Mouse (Mus musculus) kidney, postnatal 4 days (tissue): ENCODE results near the gene Pank4.

Source experiments
- DNase-seq, 2 experiments: peaks; one replicate each; pipeline ENCODE4 v3.0.0; 2021; ENCODE audit warnings: mixed read lengths in 2 of 2

The Pank4 gene

DNA sequence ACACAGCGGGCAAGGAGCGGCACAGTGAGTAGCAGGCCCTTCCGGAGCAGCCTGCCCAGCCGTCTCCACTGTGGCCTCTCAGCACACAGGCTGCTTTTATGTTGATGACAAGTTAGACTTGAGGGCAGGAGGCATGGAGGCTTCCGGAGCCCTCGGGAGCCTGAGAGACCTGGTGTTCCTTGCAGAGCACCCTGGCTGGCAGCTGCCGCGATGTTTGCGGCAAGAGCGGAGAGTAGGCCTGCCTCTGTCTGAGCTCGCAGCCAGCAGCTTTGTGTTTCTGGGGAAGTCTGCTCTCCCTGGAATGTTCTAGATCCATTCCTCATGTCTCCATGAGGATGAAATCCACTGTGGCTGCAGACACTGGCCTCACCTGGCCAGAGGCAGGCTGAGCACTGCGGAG lies 8.6 kb downstream of the Pank4 start:
- no peak for DNase-seq

DNA sequence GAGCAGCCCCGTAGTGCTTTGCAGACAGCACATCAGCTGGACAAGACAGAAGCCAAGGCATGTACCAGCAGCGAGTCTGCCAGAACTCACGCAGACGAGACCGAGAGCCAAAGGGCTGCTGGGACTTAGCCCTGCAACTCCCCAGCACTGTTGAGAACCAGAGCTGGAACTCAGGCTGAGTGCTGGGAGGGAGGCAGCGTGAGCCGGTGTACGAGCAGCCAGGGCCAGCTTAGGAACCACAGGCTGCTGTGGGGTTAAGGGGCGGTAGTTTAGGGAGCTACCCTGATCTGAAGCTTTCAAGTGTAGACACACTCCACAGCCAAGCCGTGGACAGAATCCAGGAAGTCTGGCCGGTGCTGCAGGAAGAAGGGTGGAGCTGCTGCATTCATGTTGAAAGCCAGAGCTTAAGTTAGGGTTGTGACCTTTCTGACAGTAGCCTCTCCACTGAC lies 10.3 kb downstream of the Pank4 start:
- DNase-seq, result no peak

DNA sequence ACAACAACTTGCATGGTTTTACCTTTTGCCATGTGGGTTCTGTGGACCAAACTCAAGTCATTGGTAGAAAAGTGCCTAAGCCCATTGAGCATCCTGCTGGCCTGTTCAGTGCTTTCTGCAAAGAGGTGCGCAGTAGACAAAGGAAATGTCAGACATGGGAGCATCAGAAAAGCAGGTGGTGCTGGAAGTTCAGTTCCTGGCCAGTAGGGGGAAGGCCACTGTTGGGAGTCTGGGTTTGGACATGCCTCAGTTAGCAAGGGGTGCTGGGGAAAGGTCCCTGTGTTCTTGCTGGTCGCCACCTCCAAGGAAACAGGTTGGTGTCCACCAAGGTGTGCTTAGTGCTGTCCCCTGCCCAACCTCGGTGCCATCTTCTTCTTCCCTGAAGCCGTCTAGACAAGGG lies 16.2 kb downstream of the Pank4 start:
- no peak for DNase-seq

DNA sequence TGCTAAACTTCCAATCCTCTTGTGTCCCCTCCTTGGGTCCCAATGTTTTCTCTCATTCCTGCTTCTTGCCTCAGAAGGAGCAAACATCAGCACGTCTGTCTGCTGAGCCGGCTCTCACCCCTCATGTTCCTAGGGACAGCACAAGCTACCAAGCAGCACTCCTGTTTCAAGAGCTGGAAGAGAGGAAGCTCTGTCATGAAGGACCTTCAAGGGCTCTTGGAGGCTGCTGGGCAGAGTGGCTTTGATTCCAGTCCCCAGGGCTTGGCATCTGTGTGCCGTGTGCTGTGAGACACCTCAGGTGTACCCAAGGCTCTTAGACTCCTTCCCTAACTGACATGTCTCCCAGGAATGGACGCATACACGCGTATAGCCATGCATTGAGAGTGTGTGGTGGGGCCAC lies 17.2 kb downstream of the Pank4 start:
- DNase-seq, result no peak

DNA sequence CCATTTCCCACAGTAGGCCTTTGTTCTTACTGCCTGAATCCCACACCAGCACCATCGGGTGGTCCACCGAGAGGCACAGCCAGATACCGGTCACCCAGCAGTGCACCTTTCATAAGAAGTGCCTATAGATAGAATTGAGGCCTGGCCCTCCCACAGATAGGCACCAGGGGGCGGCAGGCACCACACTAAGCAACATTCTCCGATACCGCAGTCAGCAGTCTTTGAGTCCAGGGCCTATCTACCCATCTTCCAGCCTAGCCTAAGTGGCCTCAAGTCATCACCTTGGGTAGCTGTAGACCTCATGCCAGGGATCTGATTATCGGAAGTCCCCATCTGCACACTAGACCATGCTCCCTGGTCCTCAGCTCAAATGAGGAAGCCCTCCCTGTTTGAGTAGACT lies 17.6 kb downstream of the Pank4 start:
- peak; percentile 78 to 83 for DNase-seq

DNA sequence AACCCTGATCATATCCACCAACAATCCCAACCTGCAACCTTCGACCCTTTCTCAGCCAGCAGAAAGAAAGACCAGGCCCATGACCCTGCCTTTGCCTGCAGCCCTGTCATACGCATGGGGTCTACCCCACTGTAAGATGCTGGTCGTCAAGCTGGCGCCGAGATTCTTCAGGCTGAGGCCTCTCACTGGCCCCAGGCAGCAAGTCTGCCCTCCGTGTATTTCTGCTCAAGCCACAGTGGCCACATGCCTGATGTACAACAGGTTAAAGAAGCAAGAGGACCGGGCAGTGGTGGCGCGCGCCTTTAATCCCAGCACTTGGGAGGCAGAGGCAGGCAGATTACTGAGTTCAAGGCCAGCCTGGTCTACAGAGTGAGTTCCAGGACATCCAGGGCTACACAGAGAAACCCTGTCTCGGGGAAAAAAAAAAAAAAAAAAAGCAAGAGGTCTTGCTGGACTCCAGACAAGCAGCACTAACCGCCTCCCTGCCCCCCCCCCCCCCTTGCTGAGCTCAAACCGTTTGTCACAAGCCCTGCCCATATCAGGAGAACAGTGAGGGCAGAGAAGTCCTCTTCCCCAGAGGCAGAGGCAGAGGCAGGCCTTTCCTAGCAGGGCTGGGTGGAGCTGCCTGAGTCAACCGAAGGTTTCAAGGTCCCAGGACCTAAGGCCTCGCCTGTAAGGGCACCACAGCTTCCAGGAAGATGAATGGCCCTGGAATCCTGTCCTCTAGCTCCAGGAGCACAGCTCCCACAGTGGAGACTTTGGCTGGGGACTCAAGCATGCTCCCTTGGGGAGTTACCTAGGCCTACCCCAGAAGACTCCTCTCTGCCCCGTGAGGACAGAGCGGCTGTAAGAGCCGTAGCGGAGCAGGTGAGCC lies 18.6 kb downstream of the Pank4 start:
- no peak for DNase-seq

DNA sequence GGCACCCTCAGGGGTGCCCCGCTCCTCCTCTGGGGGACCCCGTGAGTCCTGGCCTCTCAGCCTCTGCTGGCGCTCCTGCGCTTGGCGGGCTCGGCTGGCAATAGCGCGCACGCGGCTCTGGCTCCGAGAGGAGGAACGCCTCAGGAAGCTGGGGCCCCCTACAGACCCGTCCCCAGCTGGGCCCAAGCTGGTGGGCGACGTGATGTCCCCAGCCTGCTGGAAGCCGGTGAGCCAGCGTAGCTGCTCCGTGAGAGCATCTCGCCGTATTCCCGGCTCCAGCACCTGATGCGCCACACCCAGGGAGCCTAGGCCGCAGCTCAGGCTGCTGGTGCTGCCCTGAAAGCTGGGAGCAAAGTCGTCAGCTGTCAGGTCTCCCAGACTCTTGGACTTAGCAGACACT lies 19.8 kb downstream of the Pank4 start:
- no peak for DNase-seq

DNA sequence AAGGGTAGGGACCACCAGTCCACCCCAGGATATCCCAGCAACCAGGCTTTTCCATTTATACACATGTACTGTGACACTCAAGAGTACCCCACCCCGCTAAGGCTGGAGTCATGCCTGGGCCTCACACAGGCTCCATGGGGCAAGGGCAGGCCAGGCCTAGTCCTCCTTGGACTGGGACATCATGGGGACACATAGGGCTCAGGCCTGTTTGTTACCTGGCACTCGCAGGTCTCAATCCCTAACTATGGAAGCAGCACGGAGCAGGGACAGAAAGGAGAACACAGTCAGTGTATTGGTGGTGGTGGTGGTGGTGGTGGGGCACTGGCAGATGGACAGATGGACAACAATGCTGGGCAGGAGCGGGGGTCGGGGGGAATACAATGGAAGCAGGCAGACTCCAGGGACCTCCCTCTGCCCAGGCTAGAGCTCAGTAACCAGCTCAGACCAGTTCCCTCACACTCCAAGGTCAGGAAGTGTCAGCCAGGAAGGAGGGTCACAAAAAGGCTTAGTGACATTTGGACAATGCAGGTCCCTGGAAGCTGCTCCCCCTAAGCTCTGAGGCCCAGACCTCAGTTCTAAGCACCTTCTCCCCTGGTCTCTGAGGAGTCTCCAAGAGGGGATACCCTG lies 21.3 kb downstream of the Pank4 start:
- no peak for DNase-seq

DNA sequence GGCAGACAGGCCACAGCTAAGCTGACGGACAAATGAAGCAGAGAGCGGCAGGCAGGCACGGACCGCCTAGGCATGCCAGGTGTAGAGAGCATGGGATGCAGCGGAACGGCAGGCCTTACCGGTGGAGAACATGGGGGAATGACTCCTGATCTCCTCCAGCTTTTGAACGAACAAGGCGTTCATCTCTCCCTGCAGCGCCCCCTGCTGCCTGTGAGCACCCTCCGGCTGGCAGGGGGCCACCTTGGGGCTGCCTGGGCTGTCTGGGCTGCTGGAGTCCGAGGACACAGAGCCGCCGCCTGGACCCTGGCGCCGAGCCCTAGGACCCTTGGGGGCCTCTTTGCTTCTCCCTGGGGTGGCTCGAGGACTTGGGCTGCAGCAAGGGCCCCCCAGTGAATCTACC lies 22.2 kb downstream of the Pank4 start:
- DNase-seq, result peak; percentile 91 to 92

DNA sequence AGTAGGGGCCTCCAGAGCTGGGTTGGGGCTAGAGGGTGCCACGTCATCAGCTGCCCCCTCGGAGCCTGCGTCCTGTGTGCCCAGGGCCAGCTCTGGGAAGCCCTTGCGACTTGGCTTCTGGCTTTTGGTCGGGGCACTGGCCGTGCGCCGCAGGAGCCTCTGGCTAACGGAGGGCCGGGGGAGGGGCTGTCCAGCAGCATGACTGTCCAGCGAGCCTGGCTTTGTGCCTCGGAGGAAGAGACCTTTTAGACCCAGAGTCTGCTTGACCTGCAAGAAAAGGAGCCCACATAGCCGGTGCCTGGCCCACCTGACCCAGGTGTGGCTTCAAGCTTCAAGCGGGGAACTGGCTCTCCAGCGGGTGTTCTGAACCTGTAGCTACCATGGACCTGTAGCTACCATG lies 22.8 kb downstream of the Pank4 start:
- no peak for DNase-seq

DNA sequence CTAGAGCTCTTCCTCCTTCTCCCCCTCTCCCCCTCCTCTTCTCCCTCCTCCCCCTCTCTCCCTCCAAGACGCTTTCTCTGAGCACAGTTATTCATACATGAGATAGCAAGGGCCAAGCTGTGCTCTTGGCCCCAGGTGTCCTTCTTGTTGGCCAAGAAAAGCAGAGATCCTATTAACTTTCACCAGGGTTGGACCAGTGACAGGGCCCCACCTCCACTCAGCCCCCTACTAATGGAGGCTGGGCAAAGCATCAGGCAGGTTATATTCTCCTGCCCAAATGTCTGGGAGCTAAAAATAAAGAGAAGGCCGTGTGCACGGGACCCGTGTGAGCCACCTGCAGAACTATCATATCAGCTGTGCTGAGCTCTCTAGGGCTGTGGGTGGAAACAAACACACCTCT lies 31.0 kb downstream of the Pank4 start:
- no peak for DNase-seq

DNA sequence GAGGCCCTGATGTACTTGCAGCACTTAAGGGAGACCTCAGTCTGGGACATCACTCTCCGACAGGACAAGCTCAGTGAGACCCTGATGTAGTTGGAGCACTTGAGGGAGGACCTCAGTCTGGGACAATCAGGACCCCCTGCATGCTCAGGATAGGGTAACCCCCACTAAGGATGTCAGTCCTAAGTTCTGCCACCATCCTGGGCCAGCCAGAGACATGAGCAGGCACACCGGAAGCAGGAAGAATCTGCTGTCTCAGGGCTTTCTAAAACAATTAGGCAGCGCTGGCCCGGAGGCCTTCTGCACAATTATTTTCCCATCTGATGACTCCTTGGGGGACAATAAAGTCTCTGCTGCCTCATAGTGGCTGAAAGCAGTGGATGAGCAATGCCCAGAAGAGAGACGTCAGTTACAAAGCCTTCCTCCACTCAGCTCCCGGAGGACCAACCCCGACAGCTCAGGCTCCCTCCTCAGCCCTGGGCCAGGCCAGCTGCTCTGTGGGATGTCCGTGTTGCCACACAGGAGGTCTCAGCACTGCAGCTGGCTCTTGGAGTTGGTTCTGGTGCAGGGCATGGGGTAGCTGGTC lies 32.7 kb downstream of the Pank4 start:
- DNase-seq, result peak in 1 of 2 experiments; percentile 52

DNA sequence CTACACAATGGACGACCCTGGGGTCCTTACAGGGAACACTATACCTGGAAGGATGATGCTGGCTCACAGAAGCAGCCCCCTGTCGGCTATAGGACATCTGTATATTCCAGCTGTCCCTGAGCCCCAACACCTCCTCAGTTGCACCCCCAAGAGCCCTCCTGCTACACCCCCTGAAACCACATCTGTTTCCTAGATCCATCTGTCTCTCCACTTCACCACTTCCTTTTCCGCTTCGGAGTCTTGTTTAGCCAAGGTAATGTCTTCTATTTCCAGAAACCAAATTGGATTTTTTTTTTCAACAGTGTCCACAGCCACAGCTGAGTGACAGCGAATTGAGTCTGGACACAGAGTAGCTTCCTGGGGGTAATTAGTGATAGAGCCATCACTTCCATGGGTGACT lies 35.5 kb downstream of the Pank4 start:
- DNase-seq, result no peak

DNA sequence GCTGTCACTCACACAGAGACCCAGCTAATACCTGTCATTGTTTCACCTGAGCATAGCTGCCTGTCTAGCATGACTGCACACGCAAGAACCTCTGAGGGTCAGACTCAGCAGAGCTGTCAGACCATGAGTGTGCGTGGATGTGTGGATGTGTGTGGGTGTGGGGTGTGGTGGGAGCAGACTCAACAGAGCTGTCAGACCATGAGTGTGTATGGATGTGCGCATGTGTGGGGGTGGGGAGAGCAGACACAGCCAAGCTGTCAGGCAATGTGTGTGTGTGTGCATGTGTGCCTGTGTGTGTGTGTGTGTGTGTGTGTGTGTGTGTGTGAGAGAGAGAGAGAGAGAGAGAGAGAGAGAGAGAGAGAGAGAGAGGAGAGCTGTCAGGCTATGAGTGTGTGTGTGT lies 41.4 kb downstream of the Pank4 start:
- DNase-seq, result peak in 1 of 2 experiments; percentile 25

DNA sequence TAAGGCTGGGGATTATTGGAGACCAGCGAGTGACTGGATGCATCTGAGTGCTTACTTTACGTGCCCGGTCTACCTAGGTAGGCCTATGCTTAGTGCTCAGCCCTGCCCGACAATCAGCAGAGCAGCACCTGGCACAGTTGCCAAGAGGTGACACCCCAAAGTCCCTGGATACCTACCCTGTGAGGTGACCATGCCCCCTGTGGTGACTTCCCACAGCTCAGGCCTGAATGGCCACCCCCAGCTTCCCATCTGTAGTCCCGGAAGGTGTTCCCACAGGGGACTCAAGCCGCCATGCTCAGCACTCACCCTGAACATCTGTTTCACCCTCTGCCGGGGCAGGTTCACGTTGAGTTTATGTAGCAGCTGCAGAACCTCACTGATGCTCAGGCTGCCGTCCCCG lies 42.4 kb downstream of the Pank4 start:
- no peak for DNase-seq

DNA sequence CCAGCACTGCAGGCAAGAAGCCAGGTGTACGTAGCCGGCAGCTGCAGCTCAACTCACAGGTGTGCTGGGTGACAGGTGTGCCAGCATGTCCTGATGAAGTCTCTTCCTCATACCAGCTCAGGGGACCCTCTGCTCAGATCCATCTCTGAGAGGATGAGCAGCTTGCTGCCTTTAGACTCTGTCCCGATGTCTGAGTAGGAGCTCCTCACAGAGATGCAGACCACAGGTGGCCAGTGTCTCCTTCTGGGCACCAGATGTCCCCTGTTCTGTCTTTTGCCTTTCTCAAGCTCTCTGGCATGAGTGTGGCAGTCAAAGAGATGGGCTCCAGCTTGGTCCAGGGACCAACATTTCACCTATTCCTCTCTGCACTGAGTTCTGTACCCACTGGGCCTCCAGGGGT lies 43.7 kb downstream of the Pank4 start:
- no peak for DNase-seq

DNA sequence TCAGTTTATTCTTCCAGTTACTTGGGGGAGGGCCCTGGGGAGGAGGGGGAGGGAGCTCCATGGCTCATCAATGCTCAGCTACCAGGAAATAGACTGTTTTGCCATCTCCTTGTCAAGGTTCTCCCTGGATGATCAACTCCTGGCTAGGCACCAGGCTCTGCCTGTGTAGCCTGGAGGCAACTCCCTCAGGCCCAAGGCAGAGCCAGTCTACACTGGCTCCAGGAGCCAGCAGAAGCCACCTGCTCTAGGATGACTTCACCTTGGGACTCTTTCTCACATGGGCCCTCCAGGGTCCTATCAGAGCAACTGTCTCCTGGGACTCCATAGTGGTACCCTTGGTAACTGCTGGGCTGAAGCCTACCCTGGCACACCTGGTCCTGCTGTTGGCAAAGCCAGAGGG lies 44.2 kb downstream of the Pank4 start:
- no peak for DNase-seq

DNA sequence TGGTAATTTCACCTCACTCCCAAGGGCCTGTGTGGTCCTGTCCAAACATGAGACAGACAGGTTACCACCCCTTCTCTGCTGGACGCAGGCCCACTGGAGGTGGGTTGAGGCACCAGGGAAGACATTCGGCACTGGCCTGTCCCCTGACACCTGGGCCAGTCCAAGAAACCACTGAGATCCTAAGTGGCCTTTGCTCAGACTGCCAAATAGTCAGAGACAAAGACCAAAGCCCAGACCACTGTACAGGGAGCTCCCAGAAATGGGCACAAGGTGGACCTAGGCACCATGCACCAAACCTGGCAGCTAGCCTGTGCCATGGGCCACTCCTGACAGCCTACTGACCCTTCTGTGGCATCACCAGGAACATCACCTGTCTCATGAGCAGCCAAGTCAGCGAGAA lies 45.3 kb downstream of the Pank4 start:
- no peak for DNase-seq

DNA sequence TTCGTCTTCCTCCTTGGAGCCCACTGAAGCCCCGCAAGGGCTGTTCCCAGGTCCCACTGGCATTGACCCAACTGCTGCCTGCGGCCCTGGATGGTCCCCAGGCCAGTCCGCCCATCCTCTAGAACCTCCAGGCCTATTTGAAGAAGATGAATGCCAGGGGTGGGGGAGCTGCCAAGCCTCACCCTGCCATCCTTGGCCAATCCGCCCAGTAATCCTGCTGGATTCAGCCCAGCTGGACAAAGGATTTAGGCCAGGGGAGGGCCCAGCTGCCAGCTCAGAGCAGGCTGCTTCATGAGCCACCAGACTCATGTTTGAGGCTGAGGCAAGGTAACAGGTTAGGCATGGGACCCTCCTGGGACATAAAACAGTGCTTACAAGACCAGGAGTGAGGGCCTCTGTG lies 46.9 kb downstream of the Pank4 start:
- no peak for DNase-seq

DNA sequence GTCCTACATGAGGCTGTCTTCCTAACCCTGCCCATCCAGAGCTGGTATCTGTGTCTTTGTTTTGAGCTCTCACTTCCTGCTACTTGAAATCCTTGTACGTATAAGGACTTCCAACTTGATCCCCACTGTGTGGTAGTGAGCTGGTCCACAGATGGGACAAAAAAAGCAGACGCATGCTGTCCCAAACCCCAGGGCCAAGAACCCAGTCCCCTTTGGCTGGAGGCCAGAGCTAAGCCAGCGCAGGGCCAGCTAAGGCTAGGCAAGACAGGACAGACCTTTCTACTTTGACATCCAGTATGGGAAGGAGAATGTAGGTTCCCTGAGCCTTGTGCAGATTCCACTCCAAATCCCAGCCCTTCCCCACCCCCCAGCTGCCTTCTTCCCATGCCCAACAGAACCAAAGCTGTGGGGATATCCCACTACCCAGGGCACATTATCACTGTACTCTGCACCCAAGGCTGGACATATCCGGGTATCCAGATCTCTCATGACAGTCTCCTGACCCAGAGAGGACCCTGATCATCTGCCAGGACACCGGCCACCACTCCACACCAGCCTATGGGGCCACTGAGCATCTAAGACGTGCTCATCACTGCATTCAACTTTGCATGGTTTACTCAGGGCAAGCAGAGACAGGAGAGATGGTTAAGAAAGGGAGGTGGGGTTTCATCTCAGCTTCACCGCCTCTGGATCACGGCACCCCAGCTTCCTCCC lies 47.5 kb downstream of the Pank4 start:
- DNase-seq, result no peak

DNA sequence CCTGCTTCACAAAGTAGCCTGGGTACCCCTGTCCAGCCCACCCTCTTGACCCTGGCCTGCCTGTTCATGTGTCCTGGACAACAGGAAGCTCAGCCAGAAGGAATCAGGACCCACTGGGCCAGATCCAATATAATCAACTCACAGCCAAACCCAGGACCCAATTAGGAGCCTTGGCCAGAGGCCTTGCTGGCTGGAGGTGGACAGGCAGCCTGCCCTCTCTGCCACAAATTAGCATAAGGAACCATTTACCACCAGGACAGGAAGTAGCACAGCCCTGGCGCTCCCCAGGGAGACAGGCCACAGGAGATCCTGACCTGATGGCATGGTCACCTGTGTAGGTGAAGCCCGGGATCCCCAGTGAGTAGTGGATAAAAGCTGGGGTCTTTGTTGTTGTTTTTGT lies 48.2 kb downstream of the Pank4 start:
- DNase-seq, result no peak

DNA sequence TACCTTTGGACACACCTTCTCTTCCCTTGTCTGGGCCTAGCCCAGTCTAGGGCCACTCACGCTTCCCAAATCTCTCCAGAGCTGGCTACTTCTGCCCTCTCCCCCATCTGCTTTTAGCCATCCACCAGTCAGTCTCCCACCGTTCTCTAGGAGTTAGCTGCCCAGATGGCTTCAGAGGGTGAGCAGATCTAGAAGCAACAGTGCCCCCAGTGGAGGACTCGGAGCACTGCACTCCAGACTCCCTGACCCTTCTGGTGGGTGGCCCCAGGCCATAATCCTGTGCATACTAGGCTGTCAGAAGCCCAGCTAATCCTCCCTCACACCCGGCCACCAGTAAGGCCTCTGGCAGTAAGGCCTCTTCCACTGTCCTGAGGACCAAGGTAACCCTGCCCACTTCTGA lies 48.9 kb downstream of the Pank4 start:
- peak; percentile 79 to 81 for DNase-seq

DNA sequence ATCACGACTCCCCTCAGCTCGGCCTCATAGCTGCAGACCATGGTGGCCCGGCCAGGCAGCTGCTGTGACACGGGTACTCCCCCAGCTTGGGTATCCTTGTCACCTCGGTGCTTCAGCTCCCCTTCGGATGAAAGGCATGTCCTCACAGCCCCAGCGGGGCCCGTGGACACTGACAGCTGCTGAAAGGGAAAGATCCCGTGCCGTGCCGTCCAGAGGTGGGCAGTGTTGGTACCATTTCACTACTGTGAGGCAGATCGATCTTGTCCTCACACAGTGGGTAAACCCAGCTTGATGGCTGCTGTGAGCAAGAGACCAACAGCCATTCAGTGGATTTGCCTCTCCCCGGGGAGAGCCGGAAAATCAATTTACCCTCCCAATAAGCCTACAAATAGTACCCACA lies 50.3 kb downstream of the Pank4 start:
- peak in 1 of 2 experiments; percentile 19 for DNase-seq

DNA sequence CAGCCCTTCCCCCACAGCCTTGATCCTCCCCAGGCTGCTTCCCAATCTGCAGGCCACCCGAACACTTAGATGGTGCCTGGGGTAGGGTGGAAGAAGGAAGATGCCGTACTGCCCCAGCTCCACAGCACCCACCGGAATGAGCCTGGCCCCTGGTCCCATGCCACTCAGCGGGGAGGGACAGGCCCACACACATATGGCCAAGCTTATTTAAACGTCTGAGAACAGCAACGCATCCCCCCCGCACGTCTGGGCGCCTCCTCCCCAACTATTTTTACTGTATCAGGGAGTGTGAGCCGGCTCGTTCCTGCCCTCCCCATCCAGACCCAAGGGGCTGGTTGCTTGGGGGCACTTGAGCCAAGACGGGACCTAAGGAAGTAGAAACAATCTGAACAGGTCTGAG lies 50.9 kb downstream of the Pank4 start:
- DNase-seq, result no peak
